Mouse (Mus musculus): ENCODE data around the gene Prg2. TPM values are rescaled to one million over a fixed set of nuclear protein-coding genes. Genes with fewer than 3 reads are reported as not detected.

Prg2 gene
- polyA plus RNA-seq (2015; fragmentation: Nextera tagmentation; extraction: Ambion mirVana) = 0.45 TPM in 1 of 2 replicates, not detected in the other

DNA sequence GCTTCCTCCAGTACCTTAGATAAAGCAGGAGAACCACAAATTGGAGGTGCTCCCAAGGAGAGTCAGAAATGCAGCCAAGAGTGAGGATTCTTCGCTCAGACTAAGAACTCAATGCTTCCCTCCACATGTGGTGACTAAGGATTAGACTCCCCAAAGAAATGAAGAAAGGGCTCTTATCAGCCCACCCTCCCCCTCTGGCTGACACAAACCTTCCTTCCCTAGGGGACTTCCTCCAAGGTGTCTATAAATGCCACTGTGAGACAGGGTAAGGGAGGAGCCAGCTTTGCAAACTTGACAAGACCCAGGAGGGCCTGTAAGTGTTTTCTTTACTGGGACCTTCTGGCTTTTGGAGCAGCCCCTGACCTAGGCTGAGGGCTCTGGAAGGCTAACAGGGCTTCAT, at the start of gene Prg2:
Gene Prg2, plus strand, starts transcription at position 274 of the 400 bp plus-strand sequence.
- Histone ChIP-seq H3K9me3 (ENCODE audit: control insufficient read depth, low read length) (no peaks in the 10 kb centered on the region), H3K4me3 (ENCODE audit: low read length) (no peak within 1 kb of the TSS), H3K9ac (ENCODE audit: low read depth, low read length) (no peak within 1 kb of the TSS), H3K4me1 (ENCODE audit: control insufficient read depth, insufficient read depth, low read depth, low read length) (no peaks in the 10 kb centered on the region), H3K4me2 (ENCODE audit: low read length) (no peak within 1 kb of the TSS), H3K27me3 (replicated peaks; ENCODE audit: control insufficient read depth, insufficient read depth, low read length) (no peaks in the 10 kb centered on the region), H3K36me3 (ENCODE audit: control insufficient read depth, insufficient read depth, low read length) (no peaks in the 10 kb centered on the region), H3K27ac (ENCODE audit: low read depth, low read length) (no peak within 1 kb of the TSS)
- 65% methylated on average over 1 of the region's 1 CpGs for WGBS
- ATAC-seq = no peak

DNA sequence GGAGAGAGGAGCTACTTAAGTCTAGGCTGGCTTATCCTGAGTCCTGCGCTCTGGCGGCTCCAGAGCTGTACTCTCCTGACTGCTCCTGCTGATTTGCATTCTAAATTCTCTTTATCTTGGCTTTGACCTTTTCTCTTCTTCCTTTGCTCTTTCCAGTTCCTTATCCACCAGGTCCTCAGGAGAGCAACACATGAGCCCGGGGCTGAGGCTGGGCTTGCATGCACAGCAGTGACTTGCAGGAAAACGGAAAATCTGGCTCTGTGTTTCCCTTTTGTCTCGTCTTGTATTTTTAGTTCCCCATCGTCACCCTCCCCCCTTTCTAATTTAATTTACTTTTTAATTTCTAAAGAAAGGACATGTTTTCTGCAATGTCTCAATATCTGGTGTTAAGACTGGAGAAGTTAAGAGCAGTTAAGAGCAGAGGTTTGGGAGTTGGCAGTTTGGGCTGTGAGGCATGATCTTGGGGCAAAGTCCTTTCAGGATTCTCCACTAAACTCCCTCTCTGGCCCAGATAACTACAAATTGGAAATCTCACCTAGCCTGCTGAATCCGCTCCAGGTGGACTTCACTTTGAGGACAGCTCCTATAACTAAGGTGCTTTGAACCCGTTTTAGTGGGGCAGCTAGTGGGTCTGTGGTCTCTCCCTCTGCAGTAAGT, 46.1 kb upstream of the Prg2 start:
- H3K9ac ChIP-seq (ENCODE audit: low read depth, low read length) = no peak overlapping the region
- WGBS = 77% methylated on average over 8 of the region's 8 CpGs
- no peak overlapping the region for H3K4me3 ChIP-seq (ENCODE audit: low read length)
- H3K4me2 ChIP-seq (ENCODE audit: low read length) = no peak overlapping the region
- H3K27me3 ChIP-seq (replicated peaks; ENCODE audit: control insufficient read depth, insufficient read depth, low read length) = no peaks in the 10 kb centered on the region
- ATAC-seq = no peak
- H3K4me1 ChIP-seq (ENCODE audit: control insufficient read depth, insufficient read depth, low read depth, low read length) = no peaks in the 10 kb centered on the region
- no peak overlapping the region for H3K27ac ChIP-seq (ENCODE audit: low read depth, low read length)
- no peaks in the 10 kb centered on the region for H3K36me3 ChIP-seq (ENCODE audit: control insufficient read depth, insufficient read depth, low read length)
- no peaks in the 10 kb centered on the region for H3K9me3 ChIP-seq (ENCODE audit: control insufficient read depth, low read length)

DNA sequence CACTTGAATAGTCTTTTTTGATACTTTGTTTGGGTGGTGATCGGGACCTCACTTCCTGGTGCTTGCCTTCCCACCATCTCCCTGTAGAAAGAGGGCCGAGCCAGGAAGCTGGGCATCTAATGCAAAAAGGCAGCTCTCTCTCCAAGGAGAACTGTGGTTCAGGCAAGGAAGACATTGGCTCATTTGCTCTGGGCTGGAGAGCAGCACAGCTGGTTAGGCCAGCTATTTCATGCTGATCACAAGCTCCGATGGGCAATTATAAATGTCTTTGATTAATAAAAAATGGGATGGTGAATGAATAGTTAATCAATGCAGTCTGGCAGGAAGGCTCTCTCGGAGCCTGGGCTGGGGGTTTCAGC, 45.6 kb upstream of the Prg2 start:
- Histone ChIP-seq H3K36me3 (ENCODE audit: control insufficient read depth, insufficient read depth, low read length) (no peaks in the 10 kb centered on the region), H3K4me2 (ENCODE audit: low read length) (no peak overlapping the region), H3K9me3 (ENCODE audit: control insufficient read depth, low read length) (no peaks in the 10 kb centered on the region), H3K4me1 (ENCODE audit: control insufficient read depth, insufficient read depth, low read depth, low read length) (no peaks in the 10 kb centered on the region), H3K4me3 (ENCODE audit: low read length) (no peak overlapping the region), H3K9ac (ENCODE audit: low read depth, low read length) (no peak overlapping the region), H3K27me3 (replicated peaks; ENCODE audit: control insufficient read depth, insufficient read depth, low read length) (no peaks in the 10 kb centered on the region), H3K27ac (ENCODE audit: low read depth, low read length) (no peak overlapping the region)
- peak; percentile 10; the same call in 1 of the 2 replicates for ATAC-seq
- WGBS = 42% methylated on average over 4 of the region's 4 CpGs

DNA sequence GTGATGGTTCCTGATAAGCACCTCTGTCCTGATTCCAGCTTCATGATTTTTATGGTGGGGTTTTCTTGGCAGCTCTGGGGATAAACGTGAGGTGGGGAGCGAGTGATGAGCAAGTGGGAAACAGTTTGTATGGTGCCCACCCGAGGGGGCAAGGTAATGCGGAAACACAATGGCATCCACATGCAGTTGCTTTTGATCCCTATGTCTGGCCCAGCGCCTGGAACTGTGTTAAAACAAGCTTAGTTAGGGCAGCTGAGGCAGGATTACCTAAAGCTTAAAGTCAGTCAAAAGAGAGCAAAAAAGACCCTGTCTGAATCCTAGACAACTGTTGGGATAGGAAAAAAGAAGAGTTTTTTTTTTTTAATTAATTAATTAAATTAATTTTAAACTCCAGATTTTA, 45.2 kb upstream of the Prg2 start:
- H3K4me3 ChIP-seq (ENCODE audit: low read length) = no peak overlapping the region
- H3K9ac ChIP-seq (ENCODE audit: low read depth, low read length) = no peak overlapping the region
- H3K4me1 ChIP-seq (ENCODE audit: control insufficient read depth, insufficient read depth, low read depth, low read length) = no peaks in the 10 kb centered on the region
- no peak for ATAC-seq
- H3K36me3 ChIP-seq (ENCODE audit: control insufficient read depth, insufficient read depth, low read length) = no peaks in the 10 kb centered on the region
- no peak overlapping the region for H3K4me2 ChIP-seq (ENCODE audit: low read length)
- H3K27ac ChIP-seq (ENCODE audit: low read depth, low read length) = no peak overlapping the region
- WGBS = 60% methylated on average over 5 of the region's 5 CpGs
- H3K9me3 ChIP-seq (ENCODE audit: control insufficient read depth, low read length) = no peaks in the 10 kb centered on the region
- H3K27me3 ChIP-seq (replicated peaks; ENCODE audit: control insufficient read depth, insufficient read depth, low read length) = no peaks in the 10 kb centered on the region

DNA sequence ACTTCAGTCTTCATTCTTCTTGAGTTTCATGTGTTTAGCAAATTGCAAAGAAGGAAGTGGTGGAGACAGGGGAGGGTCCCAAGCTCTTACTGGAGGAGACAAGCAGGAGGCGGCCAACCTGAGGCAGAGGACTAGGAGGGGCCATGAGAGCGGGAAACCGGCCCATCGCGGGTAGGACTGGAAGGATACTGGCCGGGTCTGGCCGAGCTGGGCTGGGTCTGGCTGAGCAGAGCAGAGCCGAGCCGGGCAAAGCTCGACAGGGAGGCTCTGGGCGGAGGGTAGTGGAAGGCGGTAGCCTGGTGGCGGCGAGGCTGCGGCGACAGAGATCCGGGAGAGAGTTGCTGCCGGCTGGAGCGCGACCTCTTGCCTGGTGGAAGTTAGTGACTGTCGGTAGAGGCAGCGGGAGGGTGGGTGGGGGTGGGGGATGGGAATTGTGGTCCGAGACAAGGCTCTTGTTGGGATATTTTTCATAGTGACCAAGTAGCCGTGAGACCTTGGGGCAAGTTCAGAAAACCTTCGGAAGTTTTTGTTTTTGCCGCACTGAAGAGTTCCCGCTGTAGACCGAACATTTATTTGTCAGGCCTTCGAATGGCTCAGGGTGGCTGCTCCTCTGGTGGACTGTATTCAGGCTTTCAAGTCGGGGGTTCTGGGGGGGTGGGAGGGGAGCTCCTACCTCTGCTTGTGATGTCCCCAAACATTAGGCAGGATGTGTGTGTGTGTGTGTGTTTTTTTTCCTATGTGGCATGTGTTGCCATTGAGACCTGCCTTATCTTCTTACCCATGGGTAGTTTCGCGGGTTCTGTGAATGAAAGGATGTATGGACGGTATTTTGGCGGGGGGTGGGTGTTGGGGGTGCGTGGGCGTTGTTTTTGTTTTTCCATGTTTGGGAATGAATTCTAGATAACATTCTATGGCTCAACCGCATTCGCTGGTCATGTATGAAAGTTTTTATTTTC, 43.5 kb upstream of the Prg2 start, which contains the start of gene Slc43a3:
Gene Slc43a3, plus strand, starts transcription at position 106 of the 956 bp plus-strand sequence.
- Histone ChIP-seq H3K27me3 (replicated peaks; ENCODE audit: control insufficient read depth, insufficient read depth, low read length) (no peaks in the 10 kb centered on the region), H3K27ac (ENCODE audit: low read depth, low read length) (no peak within 1 kb of the TSS), H3K4me1 (ENCODE audit: control insufficient read depth, insufficient read depth, low read depth, low read length) (no peaks in the 10 kb centered on the region), H3K4me2 (ENCODE audit: low read length) (peak within 1 kb of the TSS; percentile 57), H3K36me3 (ENCODE audit: control insufficient read depth, insufficient read depth, low read length) (no peaks in the 10 kb centered on the region), H3K4me3 (ENCODE audit: low read length) (peak within 1 kb of the TSS; percentile 37), H3K9ac (ENCODE audit: low read depth, low read length) (peak within 1 kb of the TSS; percentile 56), H3K9me3 (ENCODE audit: control insufficient read depth, low read length) (no peaks in the 10 kb centered on the region)
- ATAC-seq = peak; percentile 88
- 27% methylated on average over 38 of the region's 38 CpGs for WGBS

DNA sequence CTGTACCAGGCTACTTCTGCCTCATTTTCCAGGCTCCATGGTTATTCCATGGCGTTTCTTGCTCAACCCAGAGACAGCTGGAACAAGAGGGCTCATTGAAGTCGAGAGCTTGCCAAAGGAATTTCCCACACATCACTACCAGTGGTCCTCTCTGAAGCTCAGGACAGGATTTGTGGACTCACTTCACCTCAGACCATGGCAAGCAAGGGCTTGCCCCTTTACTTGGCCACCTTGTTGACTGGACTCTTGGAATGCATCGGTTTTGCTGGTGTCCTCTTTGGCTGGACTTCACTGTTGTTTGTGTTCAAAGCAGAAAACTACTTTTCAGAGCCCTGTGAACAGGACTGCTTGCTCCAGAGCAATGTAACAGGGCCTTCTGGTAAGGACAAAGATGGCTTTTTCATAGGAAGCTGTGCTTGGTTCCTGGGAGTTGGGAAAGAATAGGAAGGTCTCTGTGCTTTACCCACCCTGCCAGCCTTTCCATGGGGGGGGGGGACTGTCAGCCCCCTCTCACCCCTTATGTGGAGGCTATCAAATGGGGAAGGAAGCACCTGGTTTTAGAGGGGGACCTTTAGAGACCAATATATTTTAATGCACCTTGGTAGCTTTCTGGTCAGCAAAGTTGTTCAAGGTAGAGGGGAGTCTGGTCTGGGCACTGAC, 42.6 kb upstream of the Prg2 start:
- Histone ChIP-seq H3K36me3 (ENCODE audit: control insufficient read depth, insufficient read depth, low read length) (no peaks in the 10 kb centered on the region), H3K4me2 (ENCODE audit: low read length) (peak overlapping the region; percentile 23), H3K27me3 (replicated peaks; ENCODE audit: control insufficient read depth, insufficient read depth, low read length) (no peaks in the 10 kb centered on the region), H3K9ac (ENCODE audit: low read depth, low read length) (no peak overlapping the region), H3K4me3 (ENCODE audit: low read length) (no peak overlapping the region), H3K4me1 (ENCODE audit: control insufficient read depth, insufficient read depth, low read depth, low read length) (no peaks in the 10 kb centered on the region), H3K27ac (ENCODE audit: low read depth, low read length) (no peak overlapping the region), H3K9me3 (ENCODE audit: control insufficient read depth, low read length) (no peaks in the 10 kb centered on the region)
- WGBS = 69% methylated on average over 3 of the region's 3 CpGs
- no peak for ATAC-seq

DNA sequence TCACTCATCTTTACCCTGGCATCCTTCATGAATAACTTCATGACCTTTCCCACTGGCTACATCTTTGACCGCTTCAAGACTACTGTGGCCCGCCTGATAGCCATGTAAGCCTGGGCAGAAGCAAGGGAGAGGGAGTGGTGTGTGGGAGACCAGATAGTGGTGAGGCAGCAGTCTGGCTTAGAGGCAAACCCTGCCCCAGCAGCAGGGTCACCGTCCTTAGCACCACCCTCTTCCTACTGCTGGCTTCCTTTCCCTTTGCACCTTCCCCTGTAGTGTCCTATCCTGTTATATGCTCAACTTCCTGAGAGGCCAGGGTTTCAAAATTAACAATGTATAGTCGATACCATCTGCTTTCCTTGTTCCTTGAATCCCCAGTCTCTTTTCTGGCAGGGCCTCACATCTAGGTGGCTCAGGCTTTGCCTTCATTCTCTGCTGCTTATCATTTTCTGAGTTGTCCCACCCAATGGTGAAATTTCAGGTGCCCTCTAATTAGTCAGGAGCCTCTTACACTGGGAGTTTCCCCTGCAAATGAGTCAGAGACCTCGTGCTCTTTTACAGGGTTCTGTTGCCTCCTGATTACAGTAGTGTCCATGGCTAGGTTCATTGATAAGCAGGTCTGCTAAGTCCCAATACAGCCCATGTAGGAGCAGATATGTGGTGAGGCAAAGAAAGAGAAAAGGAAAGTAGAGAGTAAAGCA, 41.9 kb upstream of the Prg2 start:
- WGBS = 84% methylated on average over 5 of the region's 5 CpGs
- no peak overlapping the region for H3K4me2 ChIP-seq (ENCODE audit: low read length)

DNA sequence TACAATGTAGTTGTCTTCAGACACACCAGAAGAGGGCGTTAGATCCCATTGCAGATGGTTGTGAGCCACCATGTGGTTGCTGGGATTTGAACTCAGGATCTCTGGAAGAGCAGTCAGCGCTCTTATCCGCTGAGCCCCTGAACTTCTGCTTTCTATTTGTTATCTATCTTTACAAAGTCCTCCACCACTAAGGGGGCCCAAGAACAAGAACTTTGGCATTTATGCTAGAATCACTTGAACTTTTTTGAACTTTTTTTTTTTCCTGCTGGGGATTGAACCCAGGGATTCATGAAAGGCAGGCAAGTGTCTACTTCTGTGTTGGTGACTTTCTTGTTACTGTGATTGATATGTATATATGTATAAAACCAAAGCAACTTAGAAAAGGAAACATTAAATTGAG, 41.0 kb upstream of the Prg2 start:
- ATAC-seq = no peak
- Histone ChIP-seq H3K9ac (ENCODE audit: low read depth, low read length) (no peak overlapping the region), H3K9me3 (ENCODE audit: control insufficient read depth, low read length) (no peaks in the 10 kb centered on the region), H3K27ac (ENCODE audit: low read depth, low read length) (no peak overlapping the region), H3K4me1 (ENCODE audit: control insufficient read depth, insufficient read depth, low read depth, low read length) (no peaks in the 10 kb centered on the region), H3K27me3 (replicated peaks; ENCODE audit: control insufficient read depth, insufficient read depth, low read length) (no peaks in the 10 kb centered on the region), H3K4me3 (ENCODE audit: low read length) (no peak overlapping the region), H3K4me2 (ENCODE audit: low read length) (no peak overlapping the region), H3K36me3 (ENCODE audit: control insufficient read depth, insufficient read depth, low read length) (no peaks in the 10 kb centered on the region)
- WGBS = 90% methylated on average over 3 of the region's 3 CpGs

More for the DNA sequence above, 41.9 kb upstream of the Prg2 start:
- H3K27me3 ChIP-seq (replicated peaks; ENCODE audit: control insufficient read depth, insufficient read depth, low read length) = no peaks in the 10 kb centered on the region
- no peak overlapping the region for H3K9ac ChIP-seq (ENCODE audit: low read depth, low read length)
- no peaks in the 10 kb centered on the region for H3K36me3 ChIP-seq (ENCODE audit: control insufficient read depth, insufficient read depth, low read length)
- no peaks in the 10 kb centered on the region for H3K9me3 ChIP-seq (ENCODE audit: control insufficient read depth, low read length)
- no peaks in the 10 kb centered on the region for H3K4me1 ChIP-seq (ENCODE audit: control insufficient read depth, insufficient read depth, low read depth, low read length)
- H3K27ac ChIP-seq (ENCODE audit: low read depth, low read length) = no peak overlapping the region
- ATAC-seq = no peak
- H3K4me3 ChIP-seq (ENCODE audit: low read length) = no peak overlapping the region
